Mouse (Mus musculus) right cerebral cortex, postnatal 4 days (tissue): ENCODE results near the gene Lenep.
A peak's percentile ranks its signal among the peaks of the same experiment; 100 is the strongest.
"Not testable (repeated sequence)": the region's sequence is repeated elsewhere in the genome, so short reads cannot be mapped to it uniquely, and the experiment has no call there.

Experiments used
- DNase-seq: peaks from one replicate; pipeline ENCODE4 v3.0.0-alpha.2; 2022

Lenep gene

GRCm38 (mm10) chr3:89402693-89403092 is at the start of gene Lenep:
TSS of gene Lenep (minus strand) at chr3:89402793.
- DNase-seq: no peak

GRCm38 (mm10) chr3:89451916-89452315 is 49.3 kb upstream of the Lenep start:
- no peak for DNase-seq

- peak; percentile 71 for DNase-seq
Observed at GRCm38 (mm10) chr3:89449541-89449940, 46.9 kb upstream of the Lenep start.

GRCm38 (mm10) chr3:89448720-89449537 is 46.3 kb upstream of the Lenep start:
- DNase-seq: no peak

GRCm38 (mm10) chr3:89440691-89441090 is 38.1 kb upstream of the Lenep start:
- DNase-seq: no peak

- DNase-seq: no peak
Observed at GRCm38 (mm10) chr3:89437269-89437668, 34.7 kb upstream of the Lenep start.

GRCm38 (mm10) chr3:89436176-89437113 is 33.9 kb upstream of the Lenep start, which contains the start of gene Pbxip1:
TSS of gene Pbxip1 (plus strand) at chr3:89436706.
- DNase-seq: no peak

GRCm38 (mm10) chr3:89435041-89435440 is 32.4 kb upstream of the Lenep start:
- no peak for DNase-seq

- DNase-seq: no peak
Observed at GRCm38 (mm10) chr3:89434532-89434931, 31.9 kb upstream of the Lenep start.

GRCm38 (mm10) chr3:89432606-89433005 is 30.0 kb upstream of the Lenep start:
- DNase-seq: no peak

- peak; percentile 92 for DNase-seq
Observed at GRCm38 (mm10) chr3:89430171-89431159, 27.9 kb upstream of the Lenep start, which contains the start of gene Pygo2. TSS of gene Pygo2 (plus strand) at chr3:89430214.

GRCm38 (mm10) chr3:89429021-89429420 is 26.4 kb upstream of the Lenep start:
- not testable (repeated sequence) for DNase-seq

GRCm38 (mm10) chr3:89425876-89426275 is 23.3 kb upstream of the Lenep start:
- no peak for DNase-seq

GRCm38 (mm10) chr3:89425141-89425525 is 22.5 kb upstream of the Lenep start:
- no peak for DNase-seq

- DNase-seq: no peak
Observed at GRCm38 (mm10) chr3:89424416-89425140, 22.0 kb upstream of the Lenep start.

- DNase-seq: no peak
Observed at GRCm38 (mm10) chr3:89422556-89423205, 20.1 kb upstream of the Lenep start.

- no peak for DNase-seq
Observed at GRCm38 (mm10) chr3:89421810-89422473, 19.3 kb upstream of the Lenep start.

GRCm38 (mm10) chr3:89421002-89421774 is 18.6 kb upstream of the Lenep start:
- DNase-seq: peak; percentile 43

- no peak for DNase-seq
Observed at GRCm38 (mm10) chr3:89420421-89420820, 17.8 kb upstream of the Lenep start.

- DNase-seq: no peak
Observed at GRCm38 (mm10) chr3:89419981-89420380, 17.4 kb upstream of the Lenep start.
